Mouse (Mus musculus) embryonic facial prominence, embryonic 10.5 days (tissue): Measurements from ENCODE around the gene Sycp2. TPM values are rescaled to one million over a fixed set of nuclear protein-coding genes. Genes with fewer than 3 reads are reported as not detected.

ENCODE experiments used
- DNase-seq: peaks from one replicate; pipeline ENCODE4 v3.0.0-alpha.2; 2017; ENCODE audit warnings: low spot score
- H3K27ac ChIP-seq: fragments of 300-500 bp; sonication (generic); replicated peaks from 2 replicates; pipeline ENCODE4 v1.5.1; 2016; ENCODE audit warnings: mild to moderate bottlenecking
- H3K27me3 ChIP-seq: fragments of 300-500 bp; sonication (generic); replicated peaks from 2 replicates; pipeline ENCODE4 v1.6.1; 2016; ENCODE audit warnings: low read depth, mild to moderate bottlenecking; ENCODE audit not compliant: poor library complexity, severe bottlenecking
- H3K36me3 ChIP-seq: fragments of 300-500 bp; sonication (generic); replicated peaks from 2 replicates; pipeline ENCODE4 v1.6.1; 2016; ENCODE audit warnings: mild to moderate bottlenecking, moderate library complexity
- H3K4me1 ChIP-seq: fragments of 300-500 bp; sonication (generic); 2 replicates; pipeline ENCODE4 v1.6.1; 2016
- H3K4me3 ChIP-seq: fragments of 300-500 bp; sonication (generic); 2 replicates; pipeline ENCODE4 v1.5.1; 2016; ENCODE audit warnings: mild to moderate bottlenecking, moderate library complexity
- H3K9me3 ChIP-seq: fragments of 300-500 bp; sonication (generic); 2 replicates; pipeline ENCODE4 v1.6.1; 2016; ENCODE audit warnings: mild to moderate bottlenecking
- WGBS: fragments of 180-500 bp; shearing (Covaris S2); methylation state at CpG from one replicate; pipeline ENCODE4 v1.1.7; 2016; 5-methylcytosine and 5-hydroxymethylcytosine counted together
- polyA plus RNA-seq: library from polyadenylated mRNA; unstranded; fragments of >200 nt; fragmentation: Nextera tagmentation; extraction: Ambion mirVana; gene quantifications from 2 replicates; pipeline ENCODE4 v1.2.1, GENCODE M21; 2016

The Sycp2 gene
- polyA plus RNA-seq, 1 experiment from 2014 or later, result 0.05 TPM

DNA sequence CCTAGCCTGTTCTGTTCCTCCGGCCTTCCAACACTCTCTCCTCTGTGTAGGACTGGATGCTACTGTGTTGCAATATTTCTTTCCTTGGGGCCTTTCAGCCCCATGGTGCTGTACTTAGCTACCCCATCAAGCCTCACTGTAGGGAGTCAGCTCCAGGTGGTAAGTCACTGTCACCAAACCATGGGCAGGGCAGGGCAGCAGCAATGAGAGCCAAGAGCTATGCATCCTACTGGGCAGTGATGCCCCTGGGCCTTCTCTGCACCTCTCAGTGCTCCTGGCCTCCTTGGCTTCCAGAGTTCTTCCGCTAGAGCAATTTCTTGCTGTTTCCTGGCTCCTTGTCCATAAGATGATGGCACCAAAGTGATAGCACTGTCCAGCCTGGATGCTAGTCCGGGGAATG is 83.1 kb downstream of the Sycp2 start:
- DNase-seq, result no peak
- Histone ChIP-seq H3K27ac (no peak overlapping the region), H3K4me1 (peaks cover 19% of the 10 kb centered on the region), H3K36me3 (no peaks in the 10 kb centered on the region), H3K9me3 (no peaks in the 10 kb centered on the region), H3K27me3 (no peaks in the 10 kb centered on the region), H3K4me3 (no peak overlapping the region)
- 92% methylated on average over 3 of the region's 3 CpGs for WGBS

DNA sequence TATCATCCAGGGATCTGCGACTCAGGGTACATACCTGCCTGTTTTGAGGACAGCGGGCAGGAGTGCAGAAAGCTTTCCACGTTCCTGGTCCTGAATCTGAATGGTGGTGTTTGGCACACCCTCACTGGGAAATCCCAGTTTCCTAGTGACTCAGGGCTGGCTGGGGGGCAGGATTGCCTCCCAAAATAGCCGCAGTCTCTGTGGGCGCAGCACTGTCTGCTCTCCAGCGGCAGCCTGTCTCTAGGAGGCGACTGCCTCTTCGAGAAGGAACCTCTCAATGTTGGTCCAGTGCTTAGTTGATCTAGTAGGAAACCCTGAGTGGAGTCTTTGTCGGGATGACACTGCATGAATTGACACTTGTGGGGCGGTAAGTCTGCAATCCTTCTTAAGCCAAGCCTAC is 86.2 kb downstream of the Sycp2 start:
- peak; percentile 6 for DNase-seq
- Histone ChIP-seq H3K27me3 (no peaks in the 10 kb centered on the region), H3K36me3 (no peaks in the 10 kb centered on the region), H3K4me3 (no peak overlapping the region), H3K27ac (no peak overlapping the region), H3K9me3 (no peaks in the 10 kb centered on the region), H3K4me1 (no peaks in the 10 kb centered on the region)
- WGBS, result 87% methylated on average over 10 of the region's 10 CpGs

DNA sequence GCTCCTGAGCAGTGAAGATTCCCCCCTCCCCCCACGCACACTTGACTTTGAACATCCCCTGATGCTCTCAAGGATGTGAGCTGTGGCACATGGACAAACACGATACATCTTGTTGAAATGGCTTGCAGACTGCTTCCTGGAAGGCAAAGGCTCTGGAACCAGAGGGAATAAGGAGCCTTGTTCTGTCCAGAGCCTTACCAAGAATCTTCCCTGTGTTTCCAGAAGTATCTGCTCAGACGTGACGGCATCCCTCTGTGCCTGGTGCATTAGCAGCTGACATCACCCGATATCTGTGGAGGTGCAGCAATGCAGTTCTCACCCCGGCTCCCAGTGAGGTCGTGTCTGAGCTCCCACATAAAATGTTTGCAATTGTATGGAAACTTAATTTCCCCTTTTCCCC is 87.7 kb downstream of the Sycp2 start:
- whole genome bisulfite sequencing, result 87% methylated on average over 7 of the region's 7 CpGs
- no peaks in the 10 kb centered on the region for H3K27me3 ChIP-seq
- no peaks in the 10 kb centered on the region for H3K9me3 ChIP-seq
- no peak overlapping the region for H3K4me3 ChIP-seq
- no peak for DNase-seq
- H3K4me1 ChIP-seq, result no peaks in the 10 kb centered on the region
- no peak overlapping the region for H3K27ac ChIP-seq
- no peaks in the 10 kb centered on the region for H3K36me3 ChIP-seq

DNA sequence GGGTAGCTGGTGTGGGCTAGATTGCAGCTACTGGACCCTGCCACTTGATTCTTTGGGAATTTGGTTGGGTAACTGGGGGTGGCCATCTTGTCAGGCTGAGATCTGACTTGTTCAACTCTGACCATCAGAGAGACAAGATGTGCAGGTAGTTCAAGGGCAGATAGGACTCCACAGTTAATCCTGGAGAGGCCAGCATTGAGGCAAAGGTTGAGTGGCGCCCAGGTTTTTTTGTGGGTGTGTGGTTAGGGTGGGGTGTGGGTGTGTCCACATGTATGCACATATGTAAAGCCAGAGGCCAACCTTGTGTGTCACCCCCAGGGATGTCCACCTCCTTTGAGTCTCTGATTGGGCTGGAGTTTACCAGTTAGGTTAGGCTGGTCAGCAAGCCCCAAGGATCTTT is 91.2 kb downstream of the Sycp2 start:
- no peaks in the 10 kb centered on the region for H3K4me1 ChIP-seq
- no peak for DNase-seq
- 79% methylated on average over 1 of the region's 1 CpGs for WGBS

DNA sequence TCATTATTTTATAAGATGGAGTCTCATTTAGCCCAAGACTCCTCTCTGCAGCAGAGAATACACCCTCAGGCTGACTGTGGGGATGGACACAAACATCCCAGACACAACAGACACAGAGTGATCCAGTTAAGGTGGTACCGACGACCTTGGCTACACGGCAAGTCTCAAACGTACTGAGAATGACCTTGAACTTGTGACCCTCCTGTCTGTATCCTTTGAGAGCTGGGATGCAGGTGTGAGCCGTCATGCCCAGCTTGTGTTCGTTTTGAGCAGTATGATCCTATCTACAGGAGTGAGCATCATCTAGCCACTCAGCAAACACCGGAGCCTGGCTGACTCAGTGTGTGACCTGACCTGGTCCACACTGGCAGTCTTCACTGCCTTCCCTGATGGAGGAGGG is 93.9 kb downstream of the Sycp2 start:
- Histone ChIP-seq H3K4me1 (no peaks in the 10 kb centered on the region), H3K9me3 (no peaks in the 10 kb centered on the region), H3K27me3 (no peaks in the 10 kb centered on the region), H3K27ac (no peak overlapping the region), H3K4me3 (no peak overlapping the region), H3K36me3 (no peaks in the 10 kb centered on the region)
- DNase-seq, result no peak
- WGBS, result 80% methylated on average over 7 of the region's 7 CpGs

More for the DNA sequence above, 91.2 kb downstream of the Sycp2 start:
- H3K27ac ChIP-seq, result no peak overlapping the region
- H3K4me3 ChIP-seq, result no peak overlapping the region
- no peaks in the 10 kb centered on the region for H3K27me3 ChIP-seq
- H3K36me3 ChIP-seq, result no peaks in the 10 kb centered on the region
- H3K9me3 ChIP-seq, result no peaks in the 10 kb centered on the region

DNA sequence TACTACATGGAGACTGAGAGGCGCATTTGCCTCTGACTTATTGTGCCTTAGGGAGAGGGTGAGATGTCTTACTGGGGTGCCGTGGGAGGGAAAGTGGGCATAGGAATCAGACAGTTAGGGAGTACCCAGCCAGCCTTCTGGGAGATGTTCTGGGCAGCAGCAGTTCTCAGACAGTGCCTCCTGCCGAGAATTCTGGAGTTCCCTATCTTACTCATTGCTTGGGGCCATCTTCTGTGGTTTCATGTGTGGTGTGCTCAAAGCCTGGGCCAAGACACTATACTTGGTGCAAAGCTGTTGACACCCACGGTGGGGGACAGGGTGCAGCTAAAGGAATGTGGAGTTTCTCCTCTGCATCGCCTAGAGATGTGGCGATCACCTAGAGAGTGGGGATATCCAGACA is 102.8 kb downstream of the Sycp2 start:
- 85% methylated on average over 6 of the region's 6 CpGs for WGBS
- Histone ChIP-seq H3K4me3 (no peak overlapping the region), H3K4me1 (peaks cover 13% of the 10 kb centered on the region), H3K27ac (no peak overlapping the region), H3K9me3 (no peaks in the 10 kb centered on the region), H3K36me3 (no peaks in the 10 kb centered on the region), H3K27me3 (no peaks in the 10 kb centered on the region)
- no peak for DNase-seq

DNA sequence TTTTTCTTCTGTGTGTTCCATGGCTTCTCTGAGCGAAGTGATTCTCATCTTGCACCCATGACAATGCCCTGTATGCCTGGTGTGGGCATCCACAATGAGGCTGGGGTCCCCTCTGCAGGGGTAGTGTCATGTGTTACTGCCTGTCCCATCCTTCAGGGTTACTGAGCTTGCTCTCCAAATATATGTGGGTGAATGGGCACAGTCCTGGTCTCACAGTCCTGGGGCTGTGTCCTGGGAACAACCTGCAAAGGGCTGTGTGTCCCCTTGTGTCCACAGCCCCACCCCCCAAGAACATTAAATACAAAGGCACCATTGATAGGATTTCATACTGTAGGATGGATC is 103.3 kb downstream of the Sycp2 start:
- peaks cover 13% of the 10 kb centered on the region for H3K4me1 ChIP-seq

DNA sequence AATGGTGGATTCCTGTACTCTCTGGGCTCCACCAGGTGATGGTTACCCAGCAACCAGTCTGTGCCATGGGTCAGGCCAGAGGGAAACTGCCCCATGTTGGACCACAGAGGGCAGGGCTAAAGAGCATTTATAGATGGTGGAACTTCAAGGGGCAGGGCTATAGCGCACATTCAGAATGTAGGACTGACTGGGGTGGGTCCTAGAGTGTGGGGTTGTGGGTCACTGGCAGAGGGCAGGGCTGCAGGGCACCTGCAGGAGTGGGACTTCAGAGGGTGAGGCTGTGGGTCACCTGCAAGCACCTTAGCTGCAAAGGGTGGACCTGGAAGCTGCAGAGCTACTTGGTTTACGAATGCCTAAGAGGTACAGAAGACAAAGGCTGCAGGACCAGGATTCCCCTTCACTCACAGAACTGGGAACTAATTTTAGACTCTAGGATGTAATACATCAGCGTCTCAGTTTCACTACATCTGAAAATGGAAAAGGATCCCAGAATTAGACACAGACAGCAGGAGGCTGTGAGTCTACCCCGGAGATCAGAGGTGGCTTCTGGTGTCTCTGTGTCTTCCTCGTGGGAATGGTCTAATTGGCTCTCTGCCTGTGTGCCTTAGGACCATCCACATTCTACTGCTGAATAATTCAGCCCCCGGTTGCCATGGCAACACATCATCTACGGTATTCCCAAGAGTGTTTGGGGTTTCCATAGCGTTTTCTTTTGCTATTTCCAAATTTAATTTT is 103.9 kb downstream of the Sycp2 start:
- Histone ChIP-seq H3K4me3 (no peak overlapping the region), H3K27me3 (no peaks in the 10 kb centered on the region), H3K9me3 (no peaks in the 10 kb centered on the region), H3K36me3 (no peaks in the 10 kb centered on the region), H3K4me1 (peaks cover 13% of the 10 kb centered on the region), H3K27ac (no peak overlapping the region)
- peak; percentile 36 for DNase-seq
- WGBS, result 71% methylated on average over 8 of the region's 8 CpGs

More for the DNA sequence above, 103.3 kb downstream of the Sycp2 start:
- no peaks in the 10 kb centered on the region for H3K9me3 ChIP-seq
- H3K36me3 ChIP-seq, result no peaks in the 10 kb centered on the region
- no peak for DNase-seq
- H3K4me3 ChIP-seq, result no peak overlapping the region
- 56% methylated on average over 1 of the region's 1 CpGs for WGBS
- H3K27ac ChIP-seq, result no peak overlapping the region
- no peaks in the 10 kb centered on the region for H3K27me3 ChIP-seq

Other genes with a start within 250 kb of the Sycp2 start
- 1.8 and 1.9 TPM in 2 replicates for gene Ppp1r3d, start 6.8 kb upstream of the Sycp2 start, polyA plus RNA-seq
- gene Fam217b, start 6.8 kb upstream of the Sycp2 start, polyA plus RNA-seq, result 3.4 and 4.7 TPM in 2 replicates
- 0.19 TPM in 1 of 2 replicates, not detected in the other for gene Cdh26, start 22.8 kb upstream of the Sycp2 start, polyA plus RNA-seq